Mouse (Mus musculus) heart, embryonic 14.5 days (tissue): ENCODE results near the gene Rufy4. TPM values are rescaled to one million over a fixed set of nuclear protein-coding genes. Genes with fewer than 3 reads are reported as not detected.

Source experiments
- ATAC-seq: fragments of 200-750 bp; cut with Nextera tagmentation; 2 replicates; pipeline ENCODE4 v1.8.0; 2017; ENCODE audit warnings: low read depth, moderate TSS enrichment; ENCODE audit not compliant: insufficient number of reproducible peaks, insufficient read depth, low FRiP score
- H3K27ac ChIP-seq, 2 experiments: fragments of 200-500 bp in 1 of 2; fragments of 300-500 bp in 1 of 2; sonication (generic) in 1 of 2; replicated peaks in 1 of 2; 2 replicates each; pipeline ENCODE4 v1.5.1; 2012 to 2014; ENCODE audit warnings: low read depth in 2 of 2, low read length in 2 of 2, control low read depth in 1 of 2, mild to moderate bottlenecking in 1 of 2, mixed read lengths in 1 of 2; ENCODE audit not compliant: control insufficient read depth in 1 of 2, insufficient read depth in 1 of 2
- H3K27me3 ChIP-seq: fragments of 300-500 bp; sonication (generic); 2 replicates; pipeline ENCODE4 v1.6.1; 2014; ENCODE audit warnings: mild to moderate bottlenecking, low read length, control low read depth; ENCODE audit not compliant: control insufficient read depth, insufficient read depth
- H3K36me3 ChIP-seq: fragments of 300-500 bp; sonication (generic); 2 replicates; pipeline ENCODE4 v1.6.1; 2014; ENCODE audit warnings: mild to moderate bottlenecking, control low read depth, low read length, mixed read lengths; ENCODE audit not compliant: control insufficient read depth, insufficient read depth
- H3K4me1 ChIP-seq, 2 experiments: fragments of 200-500 bp in 1 of 2; fragments of 300-500 bp in 1 of 2; sonication (generic) in 1 of 2; 2 replicates each; pipeline ENCODE4 v1.6.1; 2012 to 2014; ENCODE audit warnings: low read length in 2 of 2, control low read depth in 1 of 2, mixed read lengths in 1 of 2; ENCODE audit not compliant: control insufficient read depth in 2 of 2, insufficient read depth in 2 of 2
- H3K4me2 ChIP-seq: fragments of 300-500 bp; sonication (generic); 2 replicates; pipeline ENCODE4 v1.6.1; 2014; ENCODE audit warnings: mild to moderate bottlenecking, low read length
- H3K4me3 ChIP-seq, 2 experiments: fragments of 200-500 bp in 1 of 2; fragments of 300-500 bp in 1 of 2; sonication (generic) in 1 of 2; 2 replicates each; pipeline ENCODE4 v1.5.1; 2012 to 2014; ENCODE audit warnings: low read length in 2 of 2, mild to moderate bottlenecking in 2 of 2, control low read depth in 1 of 2, low read depth in 1 of 2, moderate library complexity in 1 of 2; ENCODE audit not compliant: control insufficient read depth in 1 of 2, insufficient read depth in 1 of 2
- H3K9ac ChIP-seq: fragments of 300-500 bp; sonication (generic); 2 replicates; pipeline ENCODE4 v1.6.1; 2014; ENCODE audit warnings: mild to moderate bottlenecking, low read length
- H3K9me3 ChIP-seq: fragments of 300-500 bp; sonication (generic); 2 replicates; pipeline ENCODE4 v1.6.1; 2016; ENCODE audit warnings: low read length, control low read depth; ENCODE audit not compliant: control insufficient read depth
- WGBS: fragments of 180-500 bp; shearing (Covaris S2); extraction: QIAGEN DNeasy Blood & Tissue Kit; methylation state at CpG from one replicate; pipeline ENCODE4 v1.1.7; 2014; 5-methylcytosine and 5-hydroxymethylcytosine counted together
- polyA plus RNA-seq: library from polyadenylated mRNA; unstranded; fragments of >200 nt; fragmentation: Nextera tagmentation; extraction: Ambion mirVana; gene quantifications from 2 replicates; pipeline ENCODE4 v1.2.1, GENCODE M21; 2014

Rufy4 gene
- polyA plus RNA-seq, 1 experiment from 2014 or later = 0.22 TPM

GRCm38 (mm10) chr1:74119115-74119514 lies 6.2 kb upstream of the Rufy4 start:
- Histone ChIP-seq H3K27me3 (no peaks in the 10 kb centered on the region), H3K9ac (no peak overlapping the region), H3K4me1 (peaks cover 19 to 26% of the 10 kb centered on the region in 2 experiments), H3K9me3 (no peaks in the 10 kb centered on the region), H3K4me3 (no peak overlapping the region), H3K36me3 (no peaks in the 10 kb centered on the region), H3K27ac (no peak overlapping the region), H3K4me2 (no peak overlapping the region)
- 88% methylated on average over 1 of the region's 1 CpGs for WGBS
- ATAC-seq = no peak

- H3K36me3 ChIP-seq = no peaks in the 10 kb centered on the region
- no peak overlapping the region for H3K9ac ChIP-seq
- no peak for ATAC-seq
- peaks cover 19 to 26% of the 10 kb centered on the region in 2 experiments for H3K4me1 ChIP-seq
- no peaks in the 10 kb centered on the region for H3K9me3 ChIP-seq
- H3K27me3 ChIP-seq = no peaks in the 10 kb centered on the region
- 84% methylated on average over 7 of the region's 7 CpGs for WGBS
- H3K4me2 ChIP-seq = no peak overlapping the region
- H3K4me3 ChIP-seq = no peak overlapping the region
- H3K27ac ChIP-seq = no peak overlapping the region
Measured at GRCm38 (mm10) chr1:74121138-74121537, 4.2 kb upstream of the Rufy4 start.

- H3K27ac ChIP-seq = peak overlapping the region in 1 of 2 experiments; percentile 58; a peak in 2 of 4 replicates
- no peaks in the 10 kb centered on the region for H3K36me3 ChIP-seq
- 0 out of 2 replicates have a peak overlapping the region, but pooled peaks have one; percentile 9 for H3K9ac ChIP-seq
- H3K4me2 ChIP-seq = peak overlapping the region; percentile 33
- H3K4me3 ChIP-seq = no peak overlapping the region
- 33% methylated on average over 9 of the region's 9 CpGs for WGBS
- H3K27me3 ChIP-seq = no peaks in the 10 kb centered on the region
- no peak for ATAC-seq
- H3K9me3 ChIP-seq = no peaks in the 10 kb centered on the region
- peaks cover 19 to 26% of the 10 kb centered on the region in 2 experiments for H3K4me1 ChIP-seq
Measured at GRCm38 (mm10) chr1:74121821-74122576, 3.3 kb upstream of the Rufy4 start.

- H3K4me3 ChIP-seq = no peak overlapping the region
- no peaks in the 10 kb centered on the region for H3K36me3 ChIP-seq
- no peaks in the 10 kb centered on the region for H3K27me3 ChIP-seq
- H3K27ac ChIP-seq = no peak overlapping the region
- peaks cover 19 to 26% of the 10 kb centered on the region in 2 experiments for H3K4me1 ChIP-seq
- 68% methylated on average over 8 of the region's 8 CpGs for WGBS
- ATAC-seq = no peak
- H3K4me2 ChIP-seq = peak overlapping the region; percentile 92
- H3K9ac ChIP-seq = peak overlapping the region; percentile 74; the same call in 1 of the 2 replicates
- H3K9me3 ChIP-seq = no peaks in the 10 kb centered on the region
Measured at GRCm38 (mm10) chr1:74123215-74123614, 2.1 kb upstream of the Rufy4 start.

GRCm38 (mm10) chr1:74124021-74124981 lies 1.0 kb upstream of the Rufy4 start, which contains the start of gene Tns1:
Tns1 (minus strand) TSS chr1:74124449.
- WGBS = 1% methylated on average over 83 of the region's 84 CpGs
- peak; percentile 72 for ATAC-seq
- peak within 1 kb of the TSS; percentile 74 for H3K9ac ChIP-seq
- H3K4me3 ChIP-seq = peak within 1 kb of the TSS; percentile 45 to 52
- H3K4me1 ChIP-seq = peaks cover 16 to 20% of the 10 kb centered on the region in 2 experiments
- H3K36me3 ChIP-seq = no peaks in the 10 kb centered on the region
- H3K27ac ChIP-seq = 0 out of 4 replicates have a peak within 1 kb of the TSS, but pooled peaks of 1 of the 2 experiments have one; percentile 20
- peak within 1 kb of the TSS; percentile 92 for H3K4me2 ChIP-seq
- H3K27me3 ChIP-seq = no peaks in the 10 kb centered on the region
- no peaks in the 10 kb centered on the region for H3K9me3 ChIP-seq

- Histone ChIP-seq H3K27me3 (no peaks in the 10 kb centered on the region), H3K4me1 (0 out of 4 replicates have a peak, but pooled peaks cover 0 to 5% of the 10 kb centered on the region in 2 experiments), H3K9me3 (no peaks in the 10 kb centered on the region), H3K36me3 (no peaks in the 10 kb centered on the region), H3K9ac (no peak overlapping the region), H3K27ac (no peak overlapping the region), H3K4me2 (no peak overlapping the region), H3K4me3 (no peak overlapping the region)
- WGBS = 85% methylated on average over 8 of the region's 8 CpGs
- no peak for ATAC-seq
Measured at GRCm38 (mm10) chr1:74130883-74131659, 5.7 kb downstream of the Rufy4 start.

- no peaks in the 10 kb centered on the region for H3K9me3 ChIP-seq
- no peak overlapping the region for H3K27ac ChIP-seq
- H3K4me2 ChIP-seq = no peak overlapping the region
- 0 out of 4 replicates have a peak, but pooled peaks cover 0 to 5% of the 10 kb centered on the region in 2 experiments for H3K4me1 ChIP-seq
- no peak overlapping the region for H3K9ac ChIP-seq
- no peak overlapping the region for H3K4me3 ChIP-seq
- no peaks in the 10 kb centered on the region for H3K27me3 ChIP-seq
- 63% methylated on average over 3 of the region's 3 CpGs for WGBS
- no peaks in the 10 kb centered on the region for H3K36me3 ChIP-seq
- ATAC-seq = no peak
Measured at GRCm38 (mm10) chr1:74132011-74132410, 6.7 kb downstream of the Rufy4 start.
